Mouse (Mus musculus): Measurements from ENCODE around the gene Rnf5.

- no peak for TF ChIP-seq MYOG (IDR thresholded peaks at IDR 0.05; ENCODE audit: control insufficient read depth in 1 of 3, insufficient read depth in 1 of 3, insufficient read length in 2 of 3, low read depth in 2 of 3)
- TF ChIP-seq POLR2AphosphoS2 (IDR thresholded peaks at IDR 0.05; ENCODE audit: insufficient read length, low read depth) = no peak
- TF ChIP-seq POLR2A (IDR thresholded peaks at IDR 0.05; ENCODE audit: insufficient read length, low read depth) = no peak
- no peak for TF ChIP-seq TCF12 (IDR thresholded peaks at IDR 0.05; ENCODE audit: insufficient read depth, poor library complexity, severe bottlenecking)
- TF ChIP-seq MAX (IDR thresholded peaks at IDR 0.05; ENCODE audit: low read depth) = no peak
- no peak for TF ChIP-seq MYOD1 (IDR thresholded peaks at IDR 0.05; ENCODE audit: control insufficient read depth in 1 of 3, insufficient read length in 2 of 3, low read depth in 2 of 3)
- TF ChIP-seq E2F4 (IDR thresholded peaks at IDR 0.05; ENCODE audit: insufficient read depth) = no peak
- TF ChIP-seq CEBPB (IDR thresholded peaks at IDR 0.05; ENCODE audit: insufficient read depth, poor library complexity, severe bottlenecking) = no peak
- TF ChIP-seq USF1 (IDR thresholded peaks at IDR 0.05; ENCODE audit: low read depth) = no peak
- no peak for TF ChIP-seq REST (IDR thresholded peaks at IDR 0.05; ENCODE audit: insufficient read depth, insufficient read length)
These were observed 45.8 kb upstream of the Rnf5 start for GRCm38 (mm10) chr17:34649106-34649864.

Measured in myocyte (in vitro differentiated cells).